Mouse (Mus musculus) heart, embryonic 12.5 days (tissue): Measurements from ENCODE around the gene Xkr7. TPM values are rescaled to one million over a fixed set of nuclear protein-coding genes. Genes with fewer than 3 reads are reported as not detected.

Experiments used
- ATAC-seq: fragments of 200-750 bp; cut with Nextera tagmentation; 2 replicates; pipeline ENCODE4 v1.8.0; 2017; ENCODE audit warnings: moderate TSS enrichment, moderate library complexity; ENCODE audit not compliant: insufficient number of reproducible peaks, low FRiP score
- H3K27ac ChIP-seq: fragments of 300-500 bp; sonication (generic); 2 replicates; pipeline ENCODE4 v1.5.1; 2016; ENCODE audit warnings: mild to moderate bottlenecking, moderate library complexity; ENCODE audit not compliant: poor library complexity, severe bottlenecking
- H3K27me3 ChIP-seq: fragments of 300-500 bp; sonication (generic); replicated peaks from 2 replicates; pipeline ENCODE4 v1.6.1; 2016; ENCODE audit warnings: mild to moderate bottlenecking, moderate library complexity
- H3K36me3 ChIP-seq: fragments of 300-500 bp; sonication (generic); 2 replicates; pipeline ENCODE4 v1.6.1; 2016; ENCODE audit warnings: mild to moderate bottlenecking, moderate library complexity
- H3K4me1 ChIP-seq: fragments of 300-500 bp; sonication (generic); replicated peaks from 2 replicates; pipeline ENCODE4 v1.6.1; 2016; ENCODE audit warnings: mild to moderate bottlenecking
- H3K4me2 ChIP-seq: fragments of 300-500 bp; sonication (generic); 2 replicates; pipeline ENCODE4 v1.6.1; 2016; ENCODE audit warnings: mild to moderate bottlenecking, moderate library complexity
- H3K4me3 ChIP-seq: fragments of 300-500 bp; sonication (generic); 2 replicates; pipeline ENCODE4 v1.5.1; 2016; ENCODE audit warnings: mild to moderate bottlenecking
- H3K9ac ChIP-seq: fragments of 300-500 bp; sonication (generic); 2 replicates; pipeline ENCODE4 v1.6.1; 2016; ENCODE audit warnings: mild to moderate bottlenecking, moderate library complexity
- H3K9me3 ChIP-seq: fragments of 300-500 bp; sonication (generic); replicated peaks from 2 replicates; pipeline ENCODE4 v1.6.1; 2016; ENCODE audit warnings: mild to moderate bottlenecking, moderate library complexity
- WGBS: fragments of 180-500 bp; shearing (Covaris S2); methylation state at CpG from one replicate; pipeline ENCODE4 v1.1.7; 2016; 5-methylcytosine and 5-hydroxymethylcytosine counted together
- polyA plus RNA-seq: library from polyadenylated mRNA; unstranded; fragments of >200 nt; fragmentation: Nextera tagmentation; extraction: Ambion mirVana; gene quantifications from 2 replicates; pipeline ENCODE4 v1.2.1, GENCODE M21; 2016

Xkr7 gene
- polyA plus RNA-seq, 1 experiment from 2014 or later, result not detected

GRCm38 (mm10) chr2:153075961-153076360, 44.3 kb downstream of the Xkr7 start:
- Histone ChIP-seq H3K9ac (no peak overlapping the region), H3K4me3 (no peak overlapping the region), H3K27ac (no peak overlapping the region), H3K9me3 (no peaks in the 10 kb centered on the region), H3K36me3 (no peaks in the 10 kb centered on the region), H3K4me1 (peaks cover 23% of the 10 kb centered on the region), H3K4me2 (no peak overlapping the region), H3K27me3 (peaks cover 51% of the 10 kb centered on the region)
- WGBS, result 41% methylated on average over 2 of the region's 2 CpGs
- ATAC-seq, result no peak

DNA sequence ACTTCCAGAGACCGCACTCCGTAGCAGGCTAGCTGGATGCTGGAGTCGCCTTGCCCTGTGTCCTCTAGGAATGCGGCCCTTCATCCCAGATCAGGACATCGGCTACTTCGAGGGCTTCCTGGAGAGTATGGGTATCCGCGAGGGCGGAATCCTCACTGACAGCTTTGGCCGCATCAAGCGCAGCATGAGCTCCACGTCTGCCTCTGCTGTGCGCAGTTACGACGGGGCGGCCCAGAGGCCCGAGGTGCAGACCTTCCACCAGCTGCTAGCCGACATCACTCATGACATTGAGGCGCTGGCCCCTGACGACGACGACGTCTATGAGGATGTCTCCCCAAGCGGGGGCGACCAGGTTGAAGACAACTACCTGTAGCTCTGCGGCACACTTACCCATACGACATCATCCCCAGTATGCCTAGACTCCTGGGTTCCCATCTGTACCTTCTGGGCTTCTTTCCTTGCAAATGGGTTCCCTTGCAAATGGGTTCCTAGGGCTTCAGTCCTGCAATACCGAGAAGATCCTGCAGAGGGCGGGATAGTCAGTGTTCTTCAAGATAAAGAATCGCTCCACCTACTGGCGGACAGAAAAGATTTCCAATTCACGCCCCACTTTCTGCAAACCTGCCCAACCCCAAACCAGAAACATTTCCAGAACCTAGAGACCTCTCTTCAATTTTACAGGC, 49.3 kb downstream of the Xkr7 start:
- ATAC-seq, result no peak
- Histone ChIP-seq H3K27ac (no peak overlapping the region), H3K4me2 (no peak overlapping the region), H3K4me1 (peaks cover 13% of the 10 kb centered on the region), H3K9ac (no peak overlapping the region), H3K36me3 (no peaks in the 10 kb centered on the region), H3K27me3 (peaks cover 10% of the 10 kb centered on the region; the same call in 1 of the 2 replicates), H3K4me3 (no peak overlapping the region), H3K9me3 (no peaks in the 10 kb centered on the region)
- 31% methylated on average over 32 of the region's 32 CpGs for WGBS

DNA sequence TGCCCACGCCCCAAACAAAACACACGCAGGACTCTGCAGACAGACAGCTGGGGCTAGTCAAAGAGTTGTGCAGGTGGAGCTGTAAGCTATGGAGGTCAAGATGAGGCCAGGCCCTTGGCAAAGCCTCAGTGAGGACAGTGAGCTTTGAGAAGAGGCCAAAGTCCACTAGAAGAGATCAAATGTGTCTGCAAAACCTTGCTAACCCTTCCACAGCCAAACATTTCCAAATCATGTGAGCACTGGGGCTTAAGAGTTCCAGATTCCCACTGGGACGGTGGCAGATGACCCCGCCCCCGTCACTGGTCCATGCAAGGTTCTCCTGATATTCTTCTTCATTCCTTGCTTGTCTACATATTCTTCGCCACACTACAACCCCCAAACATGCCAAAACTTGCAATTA, 50.2 kb downstream of the Xkr7 start:
- no peaks in the 10 kb centered on the region for H3K36me3 ChIP-seq
- no peak for ATAC-seq

GRCm38 (mm10) chr2:153083275-153083674, 51.6 kb downstream of the Xkr7 start:
- Histone ChIP-seq H3K9ac (no peak overlapping the region), H3K27ac (no peak overlapping the region), H3K4me3 (no peak overlapping the region), H3K4me1 (no peaks in the 10 kb centered on the region), H3K4me2 (no peak overlapping the region), H3K27me3 (0 out of 2 replicates have a peak, but pooled peaks cover 4% of the 10 kb centered on the region), H3K9me3 (no peaks in the 10 kb centered on the region), H3K36me3 (no peaks in the 10 kb centered on the region)
- 77% methylated on average over 8 of the region's 8 CpGs for WGBS
- no peak for ATAC-seq

More for the DNA sequence above, 50.2 kb downstream of the Xkr7 start:
- no peak overlapping the region for H3K4me3 ChIP-seq
- WGBS, result 77% methylated on average over 6 of the region's 6 CpGs
- H3K9me3 ChIP-seq, result no peaks in the 10 kb centered on the region
- peaks cover 9% of the 10 kb centered on the region for H3K4me1 ChIP-seq
- H3K4me2 ChIP-seq, result no peak overlapping the region
- no peak overlapping the region for H3K27ac ChIP-seq
- no peak overlapping the region for H3K9ac ChIP-seq
- H3K27me3 ChIP-seq, result peaks cover 4% of the 10 kb centered on the region; the same call in 1 of the 2 replicates

DNA sequence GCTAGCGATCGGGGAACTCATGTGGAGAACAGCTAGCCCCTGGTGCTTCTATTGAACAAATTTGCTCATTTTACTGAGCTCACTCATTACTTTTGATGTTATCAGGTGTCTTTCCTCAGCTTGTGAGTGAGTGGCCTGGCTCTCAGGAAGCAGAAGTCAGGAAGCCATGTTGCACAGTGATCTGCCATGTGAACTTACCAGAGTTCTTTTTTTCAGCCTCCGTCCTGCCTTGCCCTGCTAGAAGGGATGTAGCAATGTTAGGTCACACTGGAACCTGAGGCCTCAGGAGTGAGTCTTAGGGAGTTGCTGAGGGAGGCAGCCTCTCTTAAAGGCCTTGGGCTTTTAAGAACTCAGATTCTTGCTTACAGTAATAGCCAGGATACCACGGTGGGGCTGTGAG, 52.2 kb downstream of the Xkr7 start:
- WGBS, result 71% methylated on average over 4 of the region's 4 CpGs
- Histone ChIP-seq H3K4me3 (no peak overlapping the region), H3K27me3 (0 out of 2 replicates have a peak, but pooled peaks cover 4% of the 10 kb centered on the region), H3K36me3 (no peaks in the 10 kb centered on the region), H3K27ac (no peak overlapping the region), H3K4me2 (no peak overlapping the region), H3K4me1 (no peaks in the 10 kb centered on the region), H3K9me3 (no peaks in the 10 kb centered on the region), H3K9ac (no peak overlapping the region)
- ATAC-seq, result no peak

- 57% methylated on average over 7 of the region's 7 CpGs for WGBS
These were observed 52.8 kb downstream of the Xkr7 start for GRCm38 (mm10) chr2:153084261-153084976.

GRCm38 (mm10) chr2:153085556-153085955, 53.9 kb downstream of the Xkr7 start:
- Histone ChIP-seq H3K9me3 (no peaks in the 10 kb centered on the region), H3K4me1 (0 out of 2 replicates have a peak, but pooled peaks cover 2% of the 10 kb centered on the region), H3K4me3 (no peak overlapping the region), H3K4me2 (no peak overlapping the region), H3K36me3 (no peaks in the 10 kb centered on the region), H3K9ac (no peak overlapping the region), H3K27ac (no peak overlapping the region), H3K27me3 (no peaks in the 10 kb centered on the region)
- WGBS, result 84% methylated on average over 6 of the region's 6 CpGs
- ATAC-seq, result no peak

More at GRCm38 (mm10) chr2:153084261-153084976, 52.8 kb downstream of the Xkr7 start:
- ATAC-seq, result no peak
- Histone ChIP-seq H3K4me2 (no peak overlapping the region), H3K9me3 (no peaks in the 10 kb centered on the region), H3K27ac (no peak overlapping the region), H3K9ac (no peak overlapping the region), H3K27me3 (0 out of 2 replicates have a peak, but pooled peaks cover under 1% of the 10 kb centered on the region), H3K4me3 (no peak overlapping the region), H3K4me1 (no peaks in the 10 kb centered on the region), H3K36me3 (no peaks in the 10 kb centered on the region)

DNA sequence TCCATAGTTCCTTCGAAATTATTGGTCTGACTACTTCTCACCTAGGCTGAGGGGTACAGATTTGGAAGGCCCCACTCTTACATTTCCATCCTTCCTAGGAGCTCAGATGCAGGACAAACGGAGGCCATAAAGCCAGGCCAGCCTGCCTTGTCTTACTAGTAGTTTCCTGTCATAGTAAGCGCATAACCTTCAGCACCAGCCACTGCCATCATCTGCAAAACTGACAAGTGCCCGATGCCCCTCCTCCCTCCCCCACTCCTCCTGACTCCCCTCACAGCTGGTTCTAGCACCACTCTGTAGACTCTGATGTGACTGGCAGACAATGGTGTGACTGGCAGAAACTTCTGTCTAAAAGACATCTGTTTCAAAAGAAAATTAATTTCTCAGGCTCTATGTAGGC, 54.5 kb downstream of the Xkr7 start:
- H3K36me3 ChIP-seq, result no peaks in the 10 kb centered on the region
- 0 out of 2 replicates have a peak, but pooled peaks cover 6% of the 10 kb centered on the region for H3K4me1 ChIP-seq
- no peak overlapping the region for H3K27ac ChIP-seq
- H3K4me3 ChIP-seq, result no peak overlapping the region
- H3K9ac ChIP-seq, result no peak overlapping the region
- H3K9me3 ChIP-seq, result no peaks in the 10 kb centered on the region
- no peak overlapping the region for H3K4me2 ChIP-seq
- WGBS, result 73% methylated on average over 4 of the region's 4 CpGs
- H3K27me3 ChIP-seq, result no peaks in the 10 kb centered on the region
- ATAC-seq, result no peak

DNA sequence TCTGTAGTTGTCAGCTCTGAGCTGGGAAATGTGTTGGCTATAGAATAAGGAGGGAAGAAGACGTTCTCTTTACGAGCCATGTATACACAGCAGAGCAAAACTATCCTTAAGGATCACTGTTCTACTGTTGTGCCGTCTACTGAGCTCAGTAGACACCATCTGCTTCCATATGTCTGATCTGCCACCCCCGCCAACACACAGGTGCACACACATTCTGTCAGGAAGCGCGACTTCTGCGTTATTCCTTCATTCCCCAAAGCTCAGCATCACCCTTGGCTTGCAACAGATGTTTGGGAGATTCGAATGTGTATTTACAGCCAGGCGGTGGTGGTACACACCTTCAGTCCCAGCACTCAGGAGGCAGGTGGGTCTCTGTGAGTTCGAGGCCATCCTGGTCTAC, 55.4 kb downstream of the Xkr7 start:
- Histone ChIP-seq H3K27ac (no peak overlapping the region), H3K9me3 (no peaks in the 10 kb centered on the region), H3K4me3 (no peak overlapping the region), H3K27me3 (no peaks in the 10 kb centered on the region), H3K4me2 (no peak overlapping the region), H3K4me1 (0 out of 2 replicates have a peak, but pooled peaks cover 6% of the 10 kb centered on the region), H3K36me3 (no peaks in the 10 kb centered on the region), H3K9ac (no peak overlapping the region)
- 85% methylated on average over 10 of the region's 10 CpGs for WGBS
- no peak for ATAC-seq

DNA sequence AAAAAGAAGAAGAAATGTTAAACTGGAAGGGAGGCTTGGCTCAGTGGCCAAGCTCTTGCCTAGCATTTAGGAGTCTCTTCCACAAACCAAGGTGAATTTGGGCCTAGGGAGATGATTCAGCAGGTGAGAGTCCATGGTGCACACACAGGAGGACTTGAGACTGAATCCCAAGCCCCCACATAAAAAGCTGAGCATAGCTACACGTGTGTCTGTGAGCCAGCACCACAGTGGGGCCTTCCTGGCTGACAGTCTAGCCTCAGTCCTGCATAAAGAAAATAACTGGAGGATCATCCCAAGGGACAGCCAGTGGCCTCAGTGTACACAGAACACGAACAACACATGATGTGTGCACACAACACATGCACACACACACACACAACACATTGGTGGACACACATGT, 57.7 kb downstream of the Xkr7 start:
- no peak overlapping the region for H3K9ac ChIP-seq
- H3K9me3 ChIP-seq, result no peaks in the 10 kb centered on the region
- no peak for ATAC-seq
- H3K36me3 ChIP-seq, result no peaks in the 10 kb centered on the region
- no peak overlapping the region for H3K4me3 ChIP-seq
- H3K4me2 ChIP-seq, result no peak overlapping the region
- H3K27me3 ChIP-seq, result no peaks in the 10 kb centered on the region
- WGBS, result 59% methylated on average over 2 of the region's 2 CpGs
- no peak overlapping the region for H3K27ac ChIP-seq
- 0 out of 2 replicates have a peak, but pooled peaks cover 9% of the 10 kb centered on the region for H3K4me1 ChIP-seq

GRCm38 (mm10) chr2:153090551-153091165, 59.0 kb downstream of the Xkr7 start:
- no peak overlapping the region for H3K9ac ChIP-seq
- no peak overlapping the region for H3K4me3 ChIP-seq
- no peak overlapping the region for H3K4me2 ChIP-seq
- H3K36me3 ChIP-seq, result no peaks in the 10 kb centered on the region
- WGBS, result 24% methylated on average over 10 of the region's 10 CpGs
- H3K4me1 ChIP-seq, result 0 out of 2 replicates have a peak, but pooled peaks cover 9% of the 10 kb centered on the region
- ATAC-seq, result 0 out of 2 replicates have a peak, but pooled peaks have one; percentile 25
- H3K9me3 ChIP-seq, result no peaks in the 10 kb centered on the region
- no peak overlapping the region for H3K27ac ChIP-seq
- no peaks in the 10 kb centered on the region for H3K27me3 ChIP-seq
